Mouse (Mus musculus) bone marrow macrophage, adult 2 months (primary cell): ENCODE results near the gene Clybl. TPM values are rescaled to one million over a fixed set of nuclear protein-coding genes. Genes with fewer than 3 reads are reported as not detected.

Experiments
- H3K27ac ChIP-seq: 2 replicates; pipeline ENCODE4 v1.5.1; 2012; ENCODE audit warnings: low read depth, low read length; ENCODE audit not compliant: insufficient read depth
- H3K4me1 ChIP-seq: 2 replicates; pipeline ENCODE4 v1.6.1; 2012; ENCODE audit warnings: low read length; ENCODE audit not compliant: control insufficient read depth, insufficient read depth
- H3K4me3 ChIP-seq: 2 replicates; pipeline ENCODE4 v1.5.1; 2012; ENCODE audit warnings: mild to moderate bottlenecking, low read length, moderate library complexity; ENCODE audit not compliant: insufficient read depth
- CTCF ChIP-seq: IDR thresholded peaks from 2 replicates; pipeline ENCODE4 v1.5.1; 2012; ENCODE audit warnings: low read depth, mild to moderate bottlenecking, low read length, moderate library complexity
- POLR2A ChIP-seq: IDR thresholded peaks from 2 replicates; pipeline ENCODE4 v1.6.1; 2012; ENCODE audit warnings: mild to moderate bottlenecking, low read depth, low read length, borderline replicate concordance
- polyA plus RNA-seq: library from polyadenylated mRNA; stranded (reverse); fragments of >200 nt; gene quantifications from 2 replicates; pipeline ENCODE4 v1.2.4, GENCODE M21; 2012; ENCODE audit not compliant: missing spikeins, insufficient read depth, insufficient read length

Gene Clybl
- polyA plus RNA-seq, 1 experiment, result 8.4 TPM

DNA sequence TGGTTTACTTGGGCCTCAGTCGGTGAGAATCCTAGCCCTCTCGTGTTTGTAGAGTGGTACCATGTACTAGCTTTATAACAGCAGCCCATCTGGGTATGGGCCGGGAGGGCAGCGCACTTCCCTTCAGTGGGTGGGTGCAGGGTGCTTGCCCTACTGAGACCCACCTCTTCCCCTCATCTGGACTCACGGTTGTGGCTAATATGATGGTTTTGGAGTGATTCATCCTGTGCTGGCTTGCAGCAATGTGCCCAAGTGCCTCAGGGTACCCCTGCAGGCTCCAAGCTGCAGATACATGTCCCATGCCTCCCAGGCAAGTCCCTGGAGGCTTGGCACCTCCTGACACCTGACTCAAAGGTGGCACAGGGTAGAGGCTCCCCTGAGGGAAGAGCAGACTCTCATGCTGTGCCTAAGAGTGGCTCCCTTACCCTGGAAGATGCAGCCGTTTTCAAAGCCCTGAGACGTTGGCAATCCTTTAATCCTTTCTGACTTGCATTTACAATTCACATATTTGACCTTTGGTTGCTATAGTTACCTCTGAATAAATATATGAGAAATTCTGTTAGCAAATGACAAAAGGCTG, 11.2 kb upstream of the Clybl start:
- Histone ChIP-seq H3K4me3 (no peak overlapping the region), H3K27ac (no peak overlapping the region), H3K4me1 (no peaks in the 10 kb centered on the region)
- no peak for TF ChIP-seq POLR2A
- no peak for TF ChIP-seq CTCF

DNA sequence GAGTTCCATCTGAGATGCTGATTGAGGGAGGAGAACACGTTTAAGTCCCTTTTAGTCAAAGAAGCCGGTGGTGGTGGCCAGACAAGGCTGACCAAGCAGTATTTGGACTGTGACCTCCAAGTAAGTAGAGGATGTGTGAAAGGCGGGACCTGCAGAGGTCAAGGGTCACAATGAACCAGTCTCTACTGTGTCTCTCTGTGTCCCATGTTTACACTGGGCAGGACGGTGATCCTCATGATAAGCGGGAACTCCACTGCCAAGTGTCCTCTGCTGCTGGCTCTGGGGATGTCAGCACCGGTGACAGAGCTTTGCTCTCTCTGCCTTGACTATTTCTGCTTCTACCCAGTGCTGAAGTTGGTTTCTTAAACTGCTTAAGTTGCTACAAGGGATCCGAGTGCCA, 10.5 kb upstream of the Clybl start:
- no peak overlapping the region for H3K4me3 ChIP-seq
- H3K4me1 ChIP-seq, result no peaks in the 10 kb centered on the region
- TF ChIP-seq CTCF, result no peak
- no peak for TF ChIP-seq POLR2A
- no peak overlapping the region for H3K27ac ChIP-seq

DNA sequence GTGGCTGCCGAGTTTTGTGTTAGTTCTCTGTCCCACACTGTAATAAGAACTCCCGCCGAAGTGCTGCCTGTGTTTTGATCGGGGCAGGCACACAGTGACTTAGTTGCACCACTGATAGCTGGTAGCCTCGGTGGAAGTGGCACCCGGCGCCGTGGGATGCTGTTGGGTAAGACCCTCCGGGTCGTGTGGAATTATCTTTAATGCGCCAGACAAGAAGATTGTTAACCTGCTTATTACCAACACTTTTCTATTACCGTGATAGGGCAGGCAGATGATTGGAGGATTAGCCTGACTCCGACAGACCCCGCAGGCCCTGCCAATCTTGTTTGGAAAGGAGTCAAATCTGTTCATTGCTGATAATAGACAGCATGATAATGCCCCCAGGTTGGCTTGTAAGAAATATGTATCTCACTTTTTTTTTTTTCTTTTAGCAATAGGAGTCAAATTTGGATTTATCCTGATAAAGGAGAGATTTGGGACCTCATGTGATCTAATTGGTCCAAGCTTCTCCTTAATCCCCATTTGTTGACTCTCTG, 5.2 kb upstream of the Clybl start:
- TF ChIP-seq POLR2A (no peak), CTCF (no peak)
- peaks cover 3% of the 10 kb centered on the region; the same call in 1 of the 2 replicates for H3K4me1 ChIP-seq
- H3K4me3 ChIP-seq, result no peak overlapping the region
- no peak overlapping the region for H3K27ac ChIP-seq

GRCm38 (mm10) chr14:122179262-122179661, 2.2 kb upstream of the Clybl start:
- H3K4me1 ChIP-seq, result peaks cover 6% of the 10 kb centered on the region
- H3K27ac ChIP-seq, result no peak overlapping the region
- no peak overlapping the region for H3K4me3 ChIP-seq
- TF ChIP-seq CTCF, result no peak
- TF ChIP-seq POLR2A, result no peak

- TF ChIP-seq CTCF (no peak), POLR2A (no peak)
- H3K4me3 ChIP-seq, result peak overlapping the region; percentile 91
- no peak overlapping the region for H3K27ac ChIP-seq
- peaks cover 6% of the 10 kb centered on the region for H3K4me1 ChIP-seq
These were observed 282 bp downstream of the Clybl start for GRCm38 (mm10) chr14:122181815-122182157.

- H3K27ac ChIP-seq, result no peak overlapping the region
- H3K4me3 ChIP-seq, result peak overlapping the region; percentile 91; the same call in 1 of the 2 replicates
- peaks cover 6% of the 10 kb centered on the region for H3K4me1 ChIP-seq
- TF ChIP-seq CTCF (no peak), POLR2A (no peak)
These were observed 716 bp downstream of the Clybl start for GRCm38 (mm10) chr14:122182220-122182619.

GRCm38 (mm10) chr14:122183974-122184373, 2.5 kb downstream of the Clybl start:
- TF ChIP-seq POLR2A (no peak), CTCF (no peak)
- no peak overlapping the region for H3K4me3 ChIP-seq
- H3K4me1 ChIP-seq, result peaks cover 6% of the 10 kb centered on the region
- H3K27ac ChIP-seq, result no peak overlapping the region

DNA sequence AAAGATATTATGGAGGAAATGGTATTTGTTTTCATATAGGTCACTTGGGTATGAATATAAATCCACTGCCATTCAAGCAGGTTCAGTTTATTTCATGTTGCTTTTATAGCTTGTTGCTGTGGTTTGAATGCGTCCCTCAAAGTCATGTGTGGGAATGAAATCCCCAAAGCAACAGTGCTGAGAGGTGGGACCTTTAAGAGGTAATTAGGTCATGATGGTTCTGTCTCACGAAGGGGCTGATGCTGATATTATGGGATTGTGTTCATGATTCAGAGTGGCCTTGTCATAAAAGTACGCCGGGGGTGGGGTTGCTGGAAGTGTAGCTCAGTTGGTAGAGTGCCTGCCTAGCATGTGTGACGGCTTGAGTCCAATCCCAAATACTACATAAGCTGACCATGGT, 6.7 kb downstream of the Clybl start:
- no peak overlapping the region for H3K4me3 ChIP-seq
- no peaks in the 10 kb centered on the region for H3K4me1 ChIP-seq
- TF ChIP-seq CTCF (no peak), POLR2A (no peak)
- no peak overlapping the region for H3K27ac ChIP-seq

GRCm38 (mm10) chr14:122189901-122190300, 8.4 kb downstream of the Clybl start:
- Histone ChIP-seq H3K27ac (no peak overlapping the region), H3K4me1 (no peaks in the 10 kb centered on the region), H3K4me3 (no peak overlapping the region)
- TF ChIP-seq POLR2A (no peak), CTCF (no peak)

DNA sequence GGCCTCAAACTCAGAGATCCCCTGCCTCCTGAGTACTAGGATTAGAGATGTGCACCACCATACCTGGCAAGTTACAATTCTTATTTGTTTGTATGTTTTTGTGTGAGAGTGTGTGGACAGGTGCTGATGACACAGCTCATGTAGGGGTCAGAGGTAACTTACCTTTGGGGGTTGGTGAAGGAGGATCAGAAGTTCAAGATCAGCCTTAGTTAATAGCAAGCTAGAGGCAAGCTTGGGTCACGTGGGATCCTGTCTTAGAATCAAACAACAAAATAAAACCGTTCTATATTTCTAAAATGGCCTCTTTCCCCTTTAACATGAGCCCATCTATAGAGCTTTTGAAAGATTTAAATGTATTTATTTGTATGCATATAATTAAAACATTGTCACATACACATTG, 9.0 kb downstream of the Clybl start:
- no peak for TF ChIP-seq CTCF
- TF ChIP-seq POLR2A, result no peak
- Histone ChIP-seq H3K4me3 (no peak overlapping the region), H3K27ac (no peak overlapping the region), H3K4me1 (no peaks in the 10 kb centered on the region)
